Mouse (Mus musculus) heart, adult 2 months (tissue): ENCODE results near the gene Olfr1353. TPM values are rescaled to one million over a fixed set of nuclear protein-coding genes. Genes with fewer than 3 reads are reported as not detected.
"Not testable (repeated sequence)": the region's sequence is repeated elsewhere in the genome, so short reads cannot be mapped to it uniquely, and the experiment has no call there.

Experiments used
- DNase-seq, 2 experiments: peaks; one replicate each; pipeline ENCODE4 v3.0.0; 2021
- H3K27ac ChIP-seq: fragments of 200-600 bp; 2 replicates; pipeline ENCODE4 v1.8.1; 2022
- H3K27me3 ChIP-seq: fragments of 200-500 bp; 2 replicates; pipeline ENCODE4 v1.6.1; 2012; ENCODE audit warnings: mild to moderate bottlenecking, low read length, inconsistent platforms, mixed read lengths; ENCODE audit not compliant: control insufficient read depth, insufficient read depth
- H3K36me3 ChIP-seq: fragments of 200-500 bp; 2 replicates; pipeline ENCODE4 v1.6.1; 2012; ENCODE audit warnings: low read length, inconsistent platforms; ENCODE audit not compliant: control insufficient read depth, insufficient read depth
- H3K4me1 ChIP-seq: fragments of 200-500 bp; 2 replicates; pipeline ENCODE4 v1.6.1; 2011; ENCODE audit warnings: low read length; ENCODE audit not compliant: control insufficient read depth, insufficient read depth
- H3K4me3 ChIP-seq: fragments of 200-600 bp; 2 replicates; pipeline ENCODE4 v1.8.1; 2022
- H3K79me2 ChIP-seq: fragments of 200-500 bp; replicated peaks from 2 replicates; pipeline ENCODE4 v1.6.1; 2012; ENCODE audit warnings: mild to moderate bottlenecking, inconsistent platforms, low read length, moderate library complexity, mixed read lengths; ENCODE audit not compliant: control insufficient read depth, insufficient read depth
- H3K9ac ChIP-seq: fragments of 200-500 bp; 2 replicates; pipeline ENCODE4 v1.6.1; 2012; ENCODE audit warnings: low read depth, mild to moderate bottlenecking, control low read depth, inconsistent platforms, low read length, mixed read lengths
- CTCF ChIP-seq: fragments of 200-600 bp; IDR thresholded peaks from 2 replicates; pipeline ENCODE4 v1.8.1; 2022; ENCODE audit warnings: antibody characterized with exemption, mild to moderate bottlenecking, moderate library complexity
- EP300 ChIP-seq: fragments of 200-500 bp; IDR thresholded peaks from 2 replicates; pipeline ENCODE4 v1.6.1; 2011; ENCODE audit warnings: low read depth, low read length, control low read depth; ENCODE audit not compliant: insufficient read depth
- POLR2A ChIP-seq: fragments of 200-500 bp; IDR thresholded peaks from 2 replicates; pipeline ENCODE4 v1.6.1; 2011; ENCODE audit warnings: mild to moderate bottlenecking, low read depth, low read length, control low read depth; ENCODE audit not compliant: insufficient read depth
- WGBS: fragments of 180-500 bp; shearing (Covaris S2); methylation state at CpG from one replicate; pipeline ENCODE4 v1.1.7; 2018; 5-methylcytosine and 5-hydroxymethylcytosine counted together
- intact Hi-C: fragments of 180-260 bp; cut with DNase I; formaldehyde crosslinking; loops from one replicate; pipeline ENCODE4 v1.15.1; 2025
- long read RNA-seq: library from polyadenylated mRNA; stranded (forward); transcript quantifications from one replicate; pipeline ENCODE4 v2.0.0, GENCODE M21; 2021
- polyA plus RNA-seq: library from polyadenylated mRNA; depleted of rRNA; stranded (reverse); fragments of >200 nt; gene quantifications from 2 replicates; pipeline ENCODE4 v1.2.3, GENCODE M21; 2012; rRNA removed
- total RNA-seq, 2 experiments: library from RNA; stranded (reverse); gene quantifications; 2 replicates each; pipeline ENCODE4 v1.2.3; 2021

Olfr1353 gene
- total RNA-seq (not detected), polyA plus RNA-seq (not detected in 2 replicates)
- long read RNA-seq, result 0 reads

DNA sequence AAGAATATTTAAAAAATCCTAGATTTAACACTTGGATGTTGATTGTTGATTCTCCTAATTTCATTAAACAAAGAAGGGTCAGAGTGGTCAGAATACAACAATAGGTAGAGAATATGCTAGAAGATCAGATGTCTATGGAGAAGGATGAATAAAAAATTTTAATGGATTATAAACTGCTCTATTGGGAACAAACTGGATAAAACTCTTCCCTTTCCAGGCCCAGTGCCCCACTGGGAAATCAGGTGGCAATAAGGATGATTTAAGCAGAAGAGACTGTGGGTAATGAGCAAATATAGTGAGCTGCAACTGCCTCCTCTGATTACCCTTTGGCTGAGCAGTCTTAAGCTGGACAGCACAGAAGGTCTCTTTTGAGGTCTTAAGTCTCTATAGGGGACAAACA is at the start of gene Olfr1353:
TSS of gene Olfr1353 (plus strand) at position 301 of the 400 bp plus-strand sequence.
- intact Hi-C loops, DNase-seq, H3K4me1 ChIP-seq: not testable (repeated sequence)

DNA sequence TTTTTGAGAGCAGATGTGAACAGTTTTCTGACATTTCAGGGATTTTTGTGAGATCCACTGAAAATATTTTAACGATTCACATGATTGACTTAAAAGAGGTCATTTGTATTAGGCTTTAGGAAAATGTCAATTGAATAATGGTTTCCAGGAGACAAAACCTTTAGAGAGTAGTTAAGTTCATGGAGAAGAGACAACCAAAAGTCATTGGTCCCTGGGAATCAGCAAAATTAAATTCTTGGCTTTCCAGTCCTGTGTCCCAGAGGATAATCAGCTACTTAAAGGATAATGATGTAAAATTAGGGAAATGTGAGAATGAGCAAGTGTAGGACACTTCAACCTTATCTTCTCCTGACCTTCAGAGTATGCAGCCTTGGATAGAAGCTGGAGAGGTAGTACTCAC is 12.8 kb upstream of the Olfr1353 start, which contains the start of gene Olfr8:
TSS of gene Olfr8 (plus strand) at position 301 of the 400 bp plus-strand sequence.
- intact Hi-C loops, result not testable (repeated sequence)

More for the DNA sequence above, at the start of gene Olfr1353:
- H3K27me3 ChIP-seq, H3K9ac ChIP-seq, H3K4me3 ChIP-seq, H3K79me2 ChIP-seq, H3K27ac ChIP-seq, H3K36me3 ChIP-seq: not testable (repeated sequence)

GRCm38 (mm10) chr10:78980750-78981149 is 17.6 kb downstream of the Olfr1353 start, which contains the start of gene Olfr1352:
TSS of gene Olfr1352 (plus strand) at chr10:78981050.
- Histone ChIP-seq H3K4me1 (no peaks in the 10 kb centered on the region), H3K27me3 (no peaks in the 10 kb centered on the region), H3K36me3 (no peaks in the 10 kb centered on the region), H3K79me2 (no peaks in the 10 kb centered on the region), H3K9ac (no peak within 1 kb of the TSS), H3K4me3 (no peak within 1 kb of the TSS), H3K27ac (no peak within 1 kb of the TSS)
- no peak for DNase-seq
- TF ChIP-seq EP300, result no peak
- TF ChIP-seq CTCF, result no peak
- no peak for TF ChIP-seq POLR2A
- intact Hi-C loops, result no loop called here

More for the DNA sequence above, 12.8 kb upstream of the Olfr1353 start, which contains the start of gene Olfr8:
- not testable (repeated sequence) for H3K4me3 ChIP-seq, H3K36me3 ChIP-seq, DNase-seq, H3K27ac ChIP-seq, H3K9ac ChIP-seq, H3K4me1 ChIP-seq, H3K79me2 ChIP-seq, H3K27me3 ChIP-seq
- WGBS, result 77% methylated on average over 1 of the region's 1 CpGs

- DNase-seq, result no peak
- no peak for TF ChIP-seq EP300
- TF ChIP-seq CTCF, result no peak
- TF ChIP-seq POLR2A, result no peak
- no peak within 1 kb of the TSS for H3K4me3 ChIP-seq
- H3K9ac ChIP-seq, result no peak within 1 kb of the TSS
- H3K4me1 ChIP-seq, result no peaks in the 10 kb centered on the region
- no peaks in the 10 kb centered on the region for H3K79me2 ChIP-seq
- 64% methylated on average over 1 of the region's 1 CpGs for WGBS
- H3K27ac ChIP-seq, result no peak within 1 kb of the TSS
- no peaks in the 10 kb centered on the region for H3K27me3 ChIP-seq
- intact Hi-C loops, result no loop called here
- H3K36me3 ChIP-seq, result no peaks in the 10 kb centered on the region
These were observed 49.1 kb downstream of the Olfr1353 start, which contains the start of gene Olfr1351 for GRCm38 (mm10) chr10:79012172-79012571. TSS of gene Olfr1351 (plus strand) at chr10:79012472.

Other genes starting within 250 kb of the Olfr1353 start
- not detected for gene Casp14, start 245.0 kb upstream of the Olfr1353 start, total RNA-seq
- gene Casp14, start 245.0 kb upstream of the Olfr1353 start, polyA plus RNA-seq, result not detected in 2 replicates
- gene Ccdc105, start 210.2 kb upstream of the Olfr1353 start, total RNA-seq, result not detected
- gene Ccdc105, start 210.2 kb upstream of the Olfr1353 start, polyA plus RNA-seq, result not detected in 2 replicates
- not detected for gene Slc1a6, start 182.8 kb upstream of the Olfr1353 start, total RNA-seq
- 0.04 and 0.15 TPM in 2 replicates for gene Slc1a6, start 182.8 kb upstream of the Olfr1353 start, polyA plus RNA-seq
- not detected for gene Olfr1356, start 111.1 kb upstream of the Olfr1353 start, total RNA-seq
- not detected in 2 replicates for gene Olfr1356, start 111.1 kb upstream of the Olfr1353 start, polyA plus RNA-seq
- not detected for gene Olfr1355, start 87.8 kb upstream of the Olfr1353 start, total RNA-seq
- gene Olfr1355, start 87.8 kb upstream of the Olfr1353 start, polyA plus RNA-seq, result not detected in 2 replicates
- not detected for gene Olfr1354, start 50.1 kb upstream of the Olfr1353 start, total RNA-seq
- not detected in 2 replicates for gene Olfr1354, start 50.1 kb upstream of the Olfr1353 start, polyA plus RNA-seq
- not detected for gene Olfr8, start 12.7 kb upstream of the Olfr1353 start, total RNA-seq
- gene Olfr8, start 12.7 kb upstream of the Olfr1353 start, polyA plus RNA-seq, result not detected in 2 replicates
- not detected for gene Olfr1352, start 17.7 kb downstream of the Olfr1353 start, total RNA-seq
- not detected in 2 replicates for gene Olfr1352, start 17.7 kb downstream of the Olfr1353 start, polyA plus RNA-seq
- not detected for gene Olfr1351, start 49.2 kb downstream of the Olfr1353 start, total RNA-seq
- not detected in 2 replicates for gene Olfr1351, start 49.2 kb downstream of the Olfr1353 start, polyA plus RNA-seq
- gene Olfr57, start 65.4 kb downstream of the Olfr1353 start, total RNA-seq, result not detected
- gene Olfr57, start 65.4 kb downstream of the Olfr1353 start, polyA plus RNA-seq, result not detected in 2 replicates
- gene 2610008E11Rik, start 134.3 kb downstream of the Olfr1353 start, total RNA-seq, result 10 to 100 TPM; 10.2 to 12.6 TPM
- gene 2610008E11Rik, start 134.3 kb downstream of the Olfr1353 start, polyA plus RNA-seq, result 2.5 and 4.8 TPM in 2 replicates
- not detected for gene Vmn2r80, start 185.5 kb downstream of the Olfr1353 start, total RNA-seq
- not detected in 2 replicates for gene Vmn2r80, start 185.5 kb downstream of the Olfr1353 start, polyA plus RNA-seq